Mouse (Mus musculus) urinary bladder, postnatal 36 days (tissue): ENCODE data around the gene Parp8.
A peak's percentile ranks its signal among the peaks of the same experiment; 100 is the strongest.

ENCODE experiments used
- DNase-seq, 2 experiments: peaks; one replicate each; pipeline ENCODE4 v3.0.0; 2022; ENCODE audit warnings: low spot score in 2 of 2, mixed read lengths in 1 of 2

Parp8 gene

GRCm38 (mm10) chr13:117018676-117019075 lies 6.7 kb downstream of the Parp8 start:
- no peak for DNase-seq

- DNase-seq, result no peak
Observed at GRCm38 (mm10) chr13:117013516-117013915, 11.8 kb downstream of the Parp8 start.

GRCm38 (mm10) chr13:117012031-117012430 lies 13.3 kb downstream of the Parp8 start:
- DNase-seq, result no peak

- DNase-seq, result peak in 1 of 2 experiments; percentile 14
Observed at GRCm38 (mm10) chr13:117010143-117010542, 15.2 kb downstream of the Parp8 start.

GRCm38 (mm10) chr13:117008021-117009015 lies 17.0 kb downstream of the Parp8 start:
- DNase-seq, result no peak

- no peak for DNase-seq
Observed at GRCm38 (mm10) chr13:117007566-117007965, 17.8 kb downstream of the Parp8 start.

GRCm38 (mm10) chr13:117006638-117007037 lies 18.7 kb downstream of the Parp8 start:
- DNase-seq, result no peak

- DNase-seq, result no peak
Observed at GRCm38 (mm10) chr13:117000493-117000892, 24.8 kb downstream of the Parp8 start.

- DNase-seq, result no peak
Observed at GRCm38 (mm10) chr13:116991560-116991959, 33.8 kb downstream of the Parp8 start.

- DNase-seq, result no peak
Observed at GRCm38 (mm10) chr13:116990327-116990726, 35.0 kb downstream of the Parp8 start.

GRCm38 (mm10) chr13:116988706-116989105 lies 36.6 kb downstream of the Parp8 start:
- no peak for DNase-seq

- DNase-seq, result no peak
Observed at GRCm38 (mm10) chr13:116988208-116988607, 37.1 kb downstream of the Parp8 start.

- no peak for DNase-seq
Observed at GRCm38 (mm10) chr13:116987284-116987683, 38.1 kb downstream of the Parp8 start.

- DNase-seq, result no peak
Observed at GRCm38 (mm10) chr13:116986658-116987057, 38.7 kb downstream of the Parp8 start.

- no peak for DNase-seq
Observed at GRCm38 (mm10) chr13:116974081-116974860, 51.1 kb downstream of the Parp8 start.

- DNase-seq, result no peak
Observed at GRCm38 (mm10) chr13:116973491-116973890, 51.8 kb downstream of the Parp8 start.

GRCm38 (mm10) chr13:116972036-116972611 lies 53.2 kb downstream of the Parp8 start:
- DNase-seq, result no peak

GRCm38 (mm10) chr13:116970706-116971428 lies 54.5 kb downstream of the Parp8 start:
- DNase-seq, result no peak

- DNase-seq, result no peak
Observed at GRCm38 (mm10) chr13:116969650-116970049, 55.7 kb downstream of the Parp8 start.

- no peak for DNase-seq
Observed at GRCm38 (mm10) chr13:116968906-116969305, 56.4 kb downstream of the Parp8 start.

GRCm38 (mm10) chr13:116967459-116967858 lies 57.9 kb downstream of the Parp8 start:
- no peak for DNase-seq
